Mouse (Mus musculus) heart, embryonic 15.5 days (tissue): ENCODE data around the gene Gfer. TPM values are rescaled to one million over a fixed set of nuclear protein-coding genes. Genes with fewer than 3 reads are reported as not detected.
A peak's percentile ranks its signal among the peaks of the same experiment; 100 is the strongest.

Source experiments
- ATAC-seq: fragments of 200-750 bp; cut with Nextera tagmentation; replicated peaks from 2 replicates; pipeline ENCODE4 v1.8.0; 2017; ENCODE audit warnings: low read depth, moderate TSS enrichment; ENCODE audit not compliant: insufficient number of reproducible peaks, insufficient read depth, low FRiP score
- H3K27ac ChIP-seq: fragments of 300-500 bp; sonication (generic); 2 replicates; pipeline ENCODE4 v1.5.1; 2015; ENCODE audit warnings: mild to moderate bottlenecking, inconsistent platforms
- H3K27me3 ChIP-seq: fragments of 300-500 bp; sonication (generic); 2 replicates; pipeline ENCODE4 v1.6.1; 2015; ENCODE audit warnings: inconsistent platforms
- H3K36me3 ChIP-seq: fragments of 300-500 bp; sonication (generic); 2 replicates; pipeline ENCODE4 v1.6.1; 2015; ENCODE audit warnings: mild to moderate bottlenecking, inconsistent platforms
- H3K4me1 ChIP-seq: fragments of 300-500 bp; sonication (generic); replicated peaks from 2 replicates; pipeline ENCODE4 v1.6.1; 2015; ENCODE audit warnings: inconsistent platforms
- H3K4me2 ChIP-seq: fragments of 300-500 bp; sonication (generic); 2 replicates; pipeline ENCODE4 v1.6.1; 2015; ENCODE audit warnings: inconsistent platforms, mild to moderate bottlenecking, moderate library complexity
- H3K4me3 ChIP-seq: fragments of 300-500 bp; sonication (generic); 2 replicates; pipeline ENCODE4 v1.5.1; 2015; ENCODE audit warnings: mild to moderate bottlenecking, inconsistent platforms
- H3K9ac ChIP-seq: fragments of 300-500 bp; sonication (generic); 2 replicates; pipeline ENCODE4 v1.6.1; 2015; ENCODE audit warnings: mild to moderate bottlenecking, inconsistent platforms
- H3K9me3 ChIP-seq: fragments of 300-500 bp; sonication (generic); replicated peaks from 2 replicates; pipeline ENCODE4 v1.6.1; 2016; ENCODE audit warnings: inconsistent platforms
- WGBS: fragments of 180-500 bp; shearing (Covaris S2); methylation state at CpG from one replicate; pipeline ENCODE4 v1.1.7; 2015; ENCODE audit warnings: mixed read lengths; 5-methylcytosine and 5-hydroxymethylcytosine counted together
- polyA plus RNA-seq: library from polyadenylated mRNA; unstranded; fragments of >200 nt; fragmentation: Nextera tagmentation; extraction: Ambion mirVana; gene quantifications from 2 replicates; pipeline ENCODE4 v1.2.1, GENCODE M21; 2015

The Gfer gene
- polyA plus RNA-seq, 1 experiment from 2014 or later = 26.8 TPM

DNA sequence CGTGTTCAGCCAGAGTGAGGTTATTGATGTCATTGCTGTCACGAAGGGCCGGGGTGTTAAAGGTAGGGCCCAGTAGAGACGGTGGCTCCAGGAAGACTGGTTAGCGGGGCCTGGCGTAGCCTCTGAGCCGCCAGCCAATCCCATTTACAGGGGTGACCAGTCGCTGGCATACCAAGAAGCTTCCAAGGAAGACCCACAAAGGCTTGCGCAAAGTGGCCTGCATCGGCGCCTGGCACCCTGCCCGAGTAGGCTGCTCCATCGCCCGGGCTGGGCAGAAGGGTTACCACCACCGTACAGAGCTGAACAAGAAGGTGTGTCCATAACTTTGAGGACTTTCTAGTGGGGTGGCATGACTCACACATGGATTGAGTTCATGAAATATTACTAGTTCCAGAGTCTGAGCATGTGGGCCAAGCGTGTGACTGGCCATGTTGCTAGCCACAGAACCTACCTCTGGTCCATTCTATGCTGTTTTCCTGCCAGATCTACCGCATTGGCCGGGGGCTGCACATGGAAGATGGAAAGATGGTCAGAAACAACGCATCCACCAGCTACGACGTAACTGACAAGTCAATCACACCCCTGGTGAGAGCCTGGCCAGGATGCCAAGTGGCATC, 37.6 kb upstream of the Gfer start:
- Histone ChIP-seq H3K9ac (no peak overlapping the region), H3K36me3 (no peaks in the 10 kb centered on the region), H3K9me3 (no peaks in the 10 kb centered on the region), H3K27ac (no peak overlapping the region), H3K4me1 (peaks cover 31% of the 10 kb centered on the region), H3K4me3 (no peak overlapping the region), H3K27me3 (no peaks in the 10 kb centered on the region), H3K4me2 (no peak overlapping the region)
- ATAC-seq = no peak
- 90% methylated on average over 21 of the region's 21 CpGs for WGBS

DNA sequence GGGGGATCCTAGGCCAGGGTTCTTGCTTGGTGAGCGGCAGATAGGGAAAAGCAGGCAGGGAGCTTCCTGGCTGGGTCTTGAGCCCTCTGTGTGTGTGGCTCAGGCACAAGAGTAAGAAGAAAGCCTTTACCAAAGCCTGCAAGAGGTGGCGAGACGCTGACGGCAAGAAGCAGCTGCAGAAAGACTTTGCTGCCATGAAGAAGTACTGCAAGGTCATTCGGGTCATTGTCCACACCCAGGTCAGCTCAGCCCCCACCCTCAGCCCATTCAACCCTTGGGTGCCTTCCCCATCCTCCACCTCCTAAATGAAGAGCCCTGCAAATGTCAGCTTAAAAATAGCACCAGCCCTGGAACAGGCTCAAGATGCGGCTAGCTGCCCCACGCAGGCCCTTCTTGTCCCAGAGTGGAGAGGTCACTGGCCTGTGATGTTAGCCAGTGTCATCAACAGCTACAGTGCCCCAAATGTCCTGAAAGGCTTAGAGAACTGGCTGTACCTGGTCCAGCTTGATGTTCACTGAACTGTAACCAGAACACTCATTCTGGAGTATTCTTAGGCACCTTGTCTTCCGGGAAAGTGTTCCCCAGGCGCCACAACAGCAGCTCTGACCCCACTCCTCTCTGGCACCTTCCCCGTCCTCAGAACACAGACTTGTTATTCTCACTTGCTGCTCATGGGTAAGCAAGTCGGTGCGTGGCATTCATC, 36.4 kb upstream of the Gfer start:
- ATAC-seq = no peak
- no peak overlapping the region for H3K4me2 ChIP-seq
- H3K4me3 ChIP-seq = no peak overlapping the region
- H3K27ac ChIP-seq = peak overlapping the region; percentile 79
- no peak overlapping the region for H3K9ac ChIP-seq
- WGBS = 59% methylated on average over 12 of the region's 12 CpGs
- H3K36me3 ChIP-seq = no peaks in the 10 kb centered on the region
- no peaks in the 10 kb centered on the region for H3K9me3 ChIP-seq
- peaks cover 27% of the 10 kb centered on the region for H3K4me1 ChIP-seq
- H3K27me3 ChIP-seq = no peaks in the 10 kb centered on the region; the same call in 1 of the 2 replicates

DNA sequence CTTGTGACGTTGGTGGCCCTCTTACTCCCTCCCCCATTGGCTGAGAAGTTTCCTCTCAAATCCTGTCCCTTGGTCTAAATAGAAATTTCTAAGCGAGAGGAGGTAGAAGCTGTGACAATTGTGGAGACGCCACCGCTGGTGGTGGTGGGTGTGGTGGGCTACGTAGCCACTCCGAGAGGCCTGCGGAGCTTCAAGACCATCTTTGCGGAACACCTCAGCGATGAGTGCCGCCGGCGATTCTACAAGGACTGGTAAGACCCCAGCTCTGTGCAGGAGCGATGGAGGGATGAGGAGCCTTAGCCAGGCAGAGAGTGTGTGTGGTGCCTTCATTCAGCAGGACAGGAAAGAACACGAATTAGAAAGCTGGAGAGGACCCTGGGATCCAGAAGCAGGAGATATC, 34.8 kb upstream of the Gfer start:
- H3K27ac ChIP-seq = no peak overlapping the region
- H3K9me3 ChIP-seq = no peaks in the 10 kb centered on the region
- H3K4me2 ChIP-seq = no peak overlapping the region
- ATAC-seq = no peak
- no peaks in the 10 kb centered on the region; the same call in 1 of the 2 replicates for H3K27me3 ChIP-seq
- WGBS = 82% methylated on average over 14 of the region's 14 CpGs
- H3K4me1 ChIP-seq = peaks cover 16% of the 10 kb centered on the region
- H3K4me3 ChIP-seq = no peak overlapping the region
- H3K36me3 ChIP-seq = no peaks in the 10 kb centered on the region
- H3K9ac ChIP-seq = no peak overlapping the region

DNA sequence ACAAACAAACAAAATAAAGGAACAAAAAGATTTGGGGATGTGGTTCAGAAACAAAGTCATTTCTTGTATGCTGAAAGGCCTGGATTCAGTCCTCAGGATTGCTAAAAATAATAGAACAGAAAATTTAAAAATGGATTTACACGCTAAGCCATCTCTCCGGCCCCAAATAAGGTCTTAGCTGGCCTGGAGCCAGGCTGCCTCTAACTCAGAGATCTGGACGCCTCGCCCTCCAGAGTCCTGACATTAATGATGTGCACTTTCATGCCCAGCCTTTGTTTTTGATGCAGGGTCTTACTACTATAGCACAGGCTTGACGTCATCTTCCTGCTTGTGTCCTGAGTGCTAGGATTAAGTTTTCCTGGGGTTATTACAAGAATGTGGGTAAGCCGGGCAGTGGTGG, 33.1 kb upstream of the Gfer start:
- H3K36me3 ChIP-seq = no peaks in the 10 kb centered on the region
- H3K9ac ChIP-seq = no peak overlapping the region
- no peak overlapping the region for H3K4me3 ChIP-seq
- no peaks in the 10 kb centered on the region for H3K9me3 ChIP-seq
- H3K27me3 ChIP-seq = no peaks in the 10 kb centered on the region; the same call in 1 of the 2 replicates
- peaks cover 19% of the 10 kb centered on the region for H3K4me1 ChIP-seq
- WGBS = 54% methylated on average over 6 of the region's 6 CpGs
- ATAC-seq = no peak
- H3K4me2 ChIP-seq = no peak overlapping the region
- no peak overlapping the region for H3K27ac ChIP-seq

DNA sequence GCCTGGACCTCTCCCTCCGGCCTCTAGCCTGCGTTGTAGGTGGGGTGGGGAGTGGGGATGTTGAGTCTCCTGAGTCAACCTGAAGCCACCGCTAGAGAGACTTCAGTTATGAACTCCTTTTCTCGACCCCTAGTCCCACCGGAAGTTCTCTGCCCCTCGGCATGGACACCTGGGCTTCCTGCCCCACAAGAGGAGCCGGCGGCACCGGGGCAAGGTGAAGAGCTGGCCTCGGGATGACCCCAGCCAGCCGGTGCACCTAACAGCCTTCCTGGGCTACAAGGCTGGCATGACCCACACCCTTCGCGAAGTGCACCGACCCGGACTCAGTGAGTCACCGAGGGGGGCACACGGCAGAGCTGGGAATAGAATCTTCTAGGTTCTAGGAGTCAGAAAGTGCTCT, 32.2 kb upstream of the Gfer start:
- Histone ChIP-seq H3K9ac (no peak overlapping the region), H3K4me3 (no peak overlapping the region), H3K27ac (no peak overlapping the region), H3K27me3 (no peaks in the 10 kb centered on the region; the same call in 1 of the 2 replicates), H3K4me2 (no peak overlapping the region), H3K9me3 (no peaks in the 10 kb centered on the region), H3K36me3 (no peaks in the 10 kb centered on the region), H3K4me1 (peaks cover 21% of the 10 kb centered on the region)
- ATAC-seq = no peak
- 67% methylated on average over 17 of the region's 17 CpGs for WGBS

DNA sequence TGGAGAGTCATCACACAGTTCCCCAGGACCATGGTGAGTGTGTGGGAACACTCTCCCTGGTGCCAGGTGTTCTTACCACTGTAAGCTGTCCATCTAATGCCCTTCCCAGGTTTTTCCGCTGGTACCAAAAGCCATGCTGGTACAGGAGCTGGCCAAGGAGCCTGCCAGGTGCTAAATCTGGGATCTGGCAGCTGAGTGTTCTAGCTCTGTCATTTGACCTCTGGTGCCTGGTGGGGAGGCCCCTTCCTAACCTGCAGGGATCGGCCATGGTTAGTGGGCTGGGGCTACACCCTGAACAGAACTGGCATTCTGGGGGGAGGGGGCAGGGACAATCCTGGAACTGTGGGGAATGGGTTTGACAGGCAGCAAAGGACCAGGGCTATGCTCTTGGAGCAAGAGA, 31.7 kb upstream of the Gfer start, which contains the start of gene Rpl3l:
Rpl3l (plus strand) TSS at position 203 of the 400 bp plus-strand sequence.
- ATAC-seq = no peak
- H3K4me2 ChIP-seq = no peak within 1 kb of the TSS
- no peaks in the 10 kb centered on the region for H3K9me3 ChIP-seq
- peaks cover 24% of the 10 kb centered on the region for H3K4me1 ChIP-seq
- H3K9ac ChIP-seq = no peak within 1 kb of the TSS
- H3K27ac ChIP-seq = no peak within 1 kb of the TSS
- no peak within 1 kb of the TSS for H3K4me3 ChIP-seq
- H3K36me3 ChIP-seq = peaks cover under 1% of the 10 kb centered on the region; the same call in 1 of the 2 replicates
- H3K27me3 ChIP-seq = no peaks in the 10 kb centered on the region; the same call in 1 of the 2 replicates
- 50% methylated on average over 2 of the region's 2 CpGs for WGBS

DNA sequence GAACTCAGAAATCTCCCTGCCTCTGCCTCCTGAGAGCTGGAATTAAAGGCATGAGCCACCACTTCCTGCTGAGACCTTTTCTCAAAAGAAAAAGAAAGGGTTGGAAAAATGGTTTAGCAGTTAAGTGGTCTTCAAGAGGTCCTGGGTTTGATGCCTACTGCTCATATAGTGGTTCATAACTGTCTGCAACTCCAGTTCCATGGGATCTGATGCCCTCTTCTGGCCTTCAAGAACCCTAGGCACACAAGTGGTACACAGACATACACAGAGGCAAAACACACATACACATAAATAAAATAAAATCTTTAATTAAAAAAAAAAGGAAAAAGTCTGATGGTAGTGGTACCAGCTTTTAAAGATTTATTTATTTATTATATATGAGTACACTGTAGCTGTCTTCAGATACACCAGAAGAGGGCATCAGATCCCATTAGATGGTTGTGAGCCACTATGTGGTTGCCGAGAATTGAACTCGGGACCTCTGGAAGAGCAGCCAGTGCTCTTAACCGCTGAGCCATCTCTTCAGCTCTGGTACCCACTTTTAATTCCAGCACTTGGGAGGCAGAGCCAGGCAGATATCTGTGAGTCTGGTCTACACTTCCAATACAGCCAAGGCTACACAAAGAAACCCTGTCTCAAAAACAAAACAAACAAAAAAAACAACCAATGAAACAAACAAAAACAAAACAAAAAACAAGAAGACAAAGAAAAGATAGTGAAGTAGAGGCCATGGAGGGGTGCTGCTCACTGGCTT, 29.9 kb upstream of the Gfer start:
- Histone ChIP-seq H3K27ac (no peak overlapping the region), H3K4me1 (peaks cover 27% of the 10 kb centered on the region), H3K4me2 (no peak overlapping the region), H3K36me3 (peaks cover 16% of the 10 kb centered on the region), H3K27me3 (no peaks in the 10 kb centered on the region; the same call in 1 of the 2 replicates), H3K9ac (no peak overlapping the region), H3K4me3 (no peak overlapping the region), H3K9me3 (no peaks in the 10 kb centered on the region)
- 73% methylated on average over 3 of the region's 3 CpGs for WGBS
- no peak for ATAC-seq

DNA sequence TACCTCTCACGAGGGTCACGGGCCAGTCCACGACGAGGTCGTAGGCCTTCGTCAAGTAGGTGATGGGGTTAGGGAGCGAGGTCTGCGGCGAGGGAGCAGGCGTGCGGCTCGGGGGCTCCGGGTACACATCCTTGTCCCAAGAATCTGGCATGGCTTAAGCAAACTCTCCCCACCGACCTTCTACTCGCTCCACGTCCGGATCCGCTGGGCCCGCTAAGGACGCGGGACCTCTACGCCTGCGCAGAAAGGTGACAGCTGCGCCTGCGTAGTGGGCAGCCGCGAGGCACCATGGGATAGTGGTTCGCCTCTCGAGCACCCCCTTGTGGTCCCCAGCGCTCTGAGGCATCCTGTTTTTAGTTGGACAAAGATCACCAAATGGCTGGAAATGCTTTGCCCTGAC, 28.2 kb upstream of the Gfer start, which contains the start of gene Ndufb10:
Ndufb10 (minus strand) TSS at position 295 of the 400 bp plus-strand sequence.
- Histone ChIP-seq H3K4me2 (peak within 1 kb of the TSS; percentile 70), H3K4me1 (peaks cover 27% of the 10 kb centered on the region), H3K27me3 (no peaks in the 10 kb centered on the region; the same call in 1 of the 2 replicates), H3K4me3 (peak within 1 kb of the TSS; percentile 89), H3K36me3 (peaks cover 16% of the 10 kb centered on the region), H3K9me3 (no peaks in the 10 kb centered on the region), H3K9ac (peak within 1 kb of the TSS; percentile 95), H3K27ac (peak within 1 kb of the TSS; percentile 96)
- 1% methylated on average over 30 of the region's 30 CpGs for WGBS
- ATAC-seq = peak; percentile 72

DNA sequence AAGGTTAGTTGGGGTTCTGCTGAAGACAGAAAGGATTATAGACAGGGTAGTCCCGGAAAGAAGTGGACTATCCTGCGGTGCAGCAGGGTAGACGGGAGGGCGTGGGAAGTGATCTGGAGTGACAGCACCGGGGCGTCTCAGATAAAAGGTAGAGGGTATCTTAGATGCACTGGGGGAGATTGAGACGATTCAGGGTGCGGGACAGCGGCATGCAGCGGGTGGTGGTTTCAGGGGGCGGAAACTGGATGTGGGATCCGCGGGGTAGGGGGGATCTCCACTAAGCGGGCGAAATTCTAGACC, 27.9 kb upstream of the Gfer start:
- WGBS = 0% methylated on average over 15 of the region's 15 CpGs
- Histone ChIP-seq H3K9me3 (no peaks in the 10 kb centered on the region), H3K27ac (peak overlapping the region; percentile 96), H3K4me2 (peak overlapping the region; percentile 70), H3K9ac (peak overlapping the region; percentile 95), H3K4me3 (peak overlapping the region; percentile 89), H3K36me3 (peaks cover 16% of the 10 kb centered on the region), H3K27me3 (no peaks in the 10 kb centered on the region; the same call in 1 of the 2 replicates), H3K4me1 (peaks cover 31% of the 10 kb centered on the region)
- 0 out of 2 replicates have a peak, but pooled peaks have one; percentile 4 for ATAC-seq

DNA sequence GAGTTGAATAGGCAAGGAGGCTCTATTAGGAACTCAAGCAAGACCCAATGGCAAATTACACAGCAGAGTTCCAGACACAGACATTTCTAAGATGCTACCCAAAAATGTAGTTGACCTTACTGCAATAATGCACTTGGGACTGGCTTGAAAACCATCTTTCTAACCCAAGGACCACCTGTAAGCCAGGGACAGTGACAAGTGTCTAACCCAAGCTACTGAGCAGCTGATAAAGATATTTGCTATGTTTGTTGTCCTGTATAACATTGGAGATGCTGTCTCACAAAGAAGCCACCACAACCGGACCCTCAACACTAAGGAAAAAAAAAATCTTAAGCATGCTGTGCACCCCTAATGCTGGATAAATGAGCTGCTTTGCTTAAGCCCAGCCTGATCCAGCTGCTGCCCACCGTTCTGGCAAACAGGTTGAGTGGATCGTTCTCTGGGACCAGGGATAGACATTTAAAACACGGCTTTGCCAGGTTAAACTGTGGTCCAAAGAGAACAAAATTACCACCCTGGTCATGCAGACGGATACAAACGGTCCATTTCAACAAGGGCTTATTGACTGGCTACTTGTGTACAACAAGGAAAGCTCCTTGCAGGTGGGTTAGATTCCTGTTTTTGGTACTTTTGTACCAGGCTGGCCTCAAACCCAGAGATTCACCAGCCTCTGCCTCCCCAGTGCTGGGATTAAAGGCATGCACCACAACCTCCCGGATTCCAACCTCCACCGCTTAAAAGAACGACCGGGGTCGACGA, 27.3 kb upstream of the Gfer start:
- Histone ChIP-seq H3K4me3 (peak overlapping the region; percentile 89), H3K9me3 (no peaks in the 10 kb centered on the region), H3K4me1 (peaks cover 34% of the 10 kb centered on the region), H3K27me3 (no peaks in the 10 kb centered on the region; the same call in 1 of the 2 replicates), H3K4me2 (peak overlapping the region; percentile 70), H3K36me3 (peaks cover 16% of the 10 kb centered on the region), H3K9ac (peak overlapping the region; percentile 95), H3K27ac (peak overlapping the region; percentile 96)
- no peak for ATAC-seq
- 4% methylated on average over 12 of the region's 12 CpGs for WGBS
